Mouse (Mus musculus) C2C12 (cell line): Measurements from ENCODE around the gene Psmc1. TPM values are rescaled to one million over a fixed set of nuclear protein-coding genes. Genes with fewer than 3 reads are reported as not detected.
A peak's percentile ranks its signal among the peaks of the same experiment; 100 is the strongest.

ENCODE experiments used
- H3K27me3 ChIP-seq: one replicate; pipeline ENCODE4 v1.6.1; 2011; ENCODE audit not compliant: control insufficient read depth, insufficient read depth, insufficient read length
- H3K36me3 ChIP-seq: one replicate; pipeline ENCODE4 v1.6.1; 2011; ENCODE audit not compliant: control insufficient read depth, insufficient read depth
- H3K4me3 ChIP-seq: one replicate; pipeline ENCODE4 v1.5.1; 2011; ENCODE audit warnings: mild to moderate bottlenecking, control low read depth; ENCODE audit not compliant: poor library complexity, insufficient read depth, severe bottlenecking
- H3K79me2 ChIP-seq: one replicate; pipeline ENCODE4 v1.6.1; 2011; ENCODE audit not compliant: control insufficient read depth, insufficient read depth
- H3K79me3 ChIP-seq: one replicate; pipeline ENCODE4 v1.6.1; 2011; ENCODE audit warnings: low read depth, control low read depth
- H3ac ChIP-seq: one replicate; pipeline ENCODE3; 2011; ENCODE audit warnings: low read depth; ENCODE audit not compliant: control insufficient read depth, insufficient read length
- CEBPB ChIP-seq: IDR thresholded peaks from one replicate; pipeline ENCODE4 v1.6.1; 2011; ENCODE audit warnings: low read depth, mild to moderate bottlenecking, control low read depth, moderate library complexity
- CTCF ChIP-seq: IDR thresholded peaks from one replicate; pipeline ENCODE4 v1.5.1; 2011; ENCODE audit not compliant: control insufficient read depth, insufficient read depth, insufficient read length
- FOSL1 ChIP-seq: IDR thresholded peaks from one replicate; pipeline ENCODE4 v1.8.0; 2011; ENCODE audit warnings: mild to moderate bottlenecking, low read length; ENCODE audit not compliant: poor library complexity, insufficient read depth, severe bottlenecking
- MAX ChIP-seq: IDR thresholded peaks from one replicate; pipeline ENCODE4 v1.6.1; 2011; ENCODE audit warnings: mild to moderate bottlenecking, control low read depth
- MYOD1 ChIP-seq: IDR thresholded peaks from one replicate; pipeline ENCODE4 v1.6.1; 2011; ENCODE audit warnings: low read depth; ENCODE audit not compliant: control insufficient read depth, insufficient read length
- MYOG ChIP-seq: IDR thresholded peaks from one replicate; pipeline ENCODE4 v1.6.1; 2011; ENCODE audit not compliant: control insufficient read depth, insufficient read length; ENCODE audit errors: extremely low read depth
- USF1 ChIP-seq: IDR thresholded peaks from one replicate; pipeline ENCODE4 v1.6.1; 2011; ENCODE audit warnings: low read depth, mild to moderate bottlenecking, control low read depth, moderate library complexity
- long read RNA-seq, 2 experiments: library from polyadenylated mRNA; unstranded; transcript quantifications; one replicate each; pipeline ENCODE4 v2.0.0; 2019 to 2020
- polyA plus RNA-seq: library from polyadenylated mRNA; unstranded; fragments of >200 nt; fragmentation: generic; extraction: Trizol; gene quantifications from one replicate; pipeline ENCODE4 v1.2.1, GENCODE M21; 2012; ENCODE audit warnings: missing spikeins

The Psmc1 gene
- 192 TPM for polyA plus RNA-seq
- long read RNA-seq, experiment 1, transcript Psmc1-201 (11 exons, 1,591 nt): major isoform, 208 of 316 reads
- long read RNA-seq, experiment 1, transcript Psmc1-202 (3 exons, 381 nt): minor isoform, 7 of 316 reads
- long read RNA-seq, experiment 1, partial matches to known transcripts: 89 of 316 reads
- long read RNA-seq, experiment 1, other reads (novel, unspliced or antisense): 12 of 316 reads
- long read RNA-seq, experiment 2, transcript Psmc1-201 (11 exons, 1,591 nt): major isoform, 726 of 822 reads
- long read RNA-seq, experiment 2, partial matches to known transcripts: 62 of 822 reads
- long read RNA-seq, experiment 2, other reads (novel, unspliced or antisense): 34 of 822 reads

DNA sequence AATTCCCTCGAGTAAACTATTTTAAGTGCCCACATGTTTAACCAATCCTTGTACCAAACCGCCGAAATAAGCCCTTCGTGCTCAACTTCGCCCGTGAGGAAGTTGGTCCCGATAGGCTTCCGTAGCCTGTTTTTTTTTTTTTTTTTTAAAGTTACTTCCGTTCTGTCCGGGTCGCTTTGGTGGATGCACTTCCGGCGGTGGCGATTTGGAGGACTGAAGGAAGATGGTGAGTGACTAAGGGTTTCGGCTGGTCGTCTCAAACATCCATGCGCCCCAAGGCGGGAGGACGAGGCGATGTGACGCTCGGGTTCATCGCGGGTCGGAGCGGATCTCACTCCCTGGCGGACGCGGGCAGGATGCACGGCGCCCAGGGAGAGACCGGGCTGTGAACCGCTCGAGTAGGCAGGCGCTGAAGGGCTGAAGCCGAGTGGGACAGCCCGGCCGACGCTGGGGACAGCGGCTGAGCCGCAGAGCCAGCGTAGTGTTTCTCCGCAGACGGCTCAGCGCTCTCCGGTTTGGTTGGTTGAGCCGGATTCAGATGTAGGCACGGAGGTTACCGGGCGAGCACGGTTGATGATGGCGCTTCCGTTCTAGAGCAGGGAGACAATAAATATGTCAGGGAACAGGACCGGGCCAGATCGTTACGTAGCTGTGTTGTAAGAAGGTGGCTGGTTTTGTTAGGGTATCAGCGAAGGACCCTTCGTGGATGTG lies at the start of gene Psmc1:
Psmc1 (plus strand) TSS at position 169 of the 711 bp plus-strand sequence.
- Histone ChIP-seq H3K36me3 (peaks cover 37% of the 10 kb centered on the region), H3K4me3 (peak within 1 kb of the TSS; percentile 98)

DNA sequence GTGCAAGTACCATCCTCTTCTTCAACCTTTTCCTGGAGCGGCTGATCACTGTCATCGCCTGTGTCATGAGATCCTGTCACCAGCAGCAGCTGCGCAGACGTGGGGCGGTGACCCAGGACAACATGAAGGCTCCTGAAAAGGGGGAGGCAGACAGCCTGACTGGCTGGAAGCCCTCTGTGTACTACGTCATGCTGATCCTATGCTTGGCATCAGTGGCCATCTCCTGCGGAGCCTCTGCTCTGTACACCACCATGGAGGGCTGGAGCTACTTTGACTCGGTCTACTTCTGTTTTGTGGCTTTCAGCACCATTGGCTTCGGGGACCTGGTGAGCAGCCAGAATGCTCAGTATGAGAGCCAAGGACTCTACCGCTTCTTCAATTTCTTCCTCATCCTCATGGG lies 48.9 kb upstream of the Psmc1 start:
- no peak overlapping the region for H3ac ChIP-seq
- H3K4me3 ChIP-seq: no peak overlapping the region
- H3K79me2 ChIP-seq: no peaks in the 10 kb centered on the region
- no peaks in the 10 kb centered on the region for H3K79me3 ChIP-seq
- no peaks in the 10 kb centered on the region for H3K36me3 ChIP-seq
- peaks cover 36% of the 10 kb centered on the region for H3K27me3 ChIP-seq
- TF ChIP-seq CTCF: no peak
- no peak for TF ChIP-seq CEBPB
- TF ChIP-seq MYOD1: no peak
- no peak for TF ChIP-seq USF1
- no peak for TF ChIP-seq FOSL1
- TF ChIP-seq MAX: no peak
- no peak for TF ChIP-seq MYOG

More for the DNA sequence above, at the start of gene Psmc1:
- Histone ChIP-seq H3K79me3 (peaks cover 24% of the 10 kb centered on the region), H3ac (peak within 1 kb of the TSS; percentile 81), H3K79me2 (peaks cover 30% of the 10 kb centered on the region), H3K27me3 (no peaks in the 10 kb centered on the region)
- TF ChIP-seq CEBPB (no peak), MAX (peak; percentile 82)

DNA sequence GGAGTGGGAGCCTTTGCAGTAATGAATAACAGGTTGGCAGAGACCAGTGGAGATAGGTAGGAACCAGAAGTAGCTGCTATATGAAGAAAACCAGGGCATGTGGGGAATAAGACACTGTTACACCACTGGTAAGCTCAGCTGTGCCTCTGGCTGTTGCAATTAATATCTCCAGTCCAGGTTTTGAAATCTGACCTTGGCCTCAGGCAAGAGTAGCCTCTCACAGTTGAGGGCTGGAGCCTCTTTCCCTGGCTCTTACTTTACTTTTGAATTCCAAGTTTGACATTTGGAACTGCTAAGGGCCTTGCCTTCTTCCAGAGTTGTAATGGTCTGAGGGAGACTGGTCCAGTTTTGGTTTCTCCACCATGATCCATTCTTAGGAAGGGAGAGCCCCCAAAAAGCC lies 48.1 kb upstream of the Psmc1 start:
- Histone ChIP-seq H3K79me2 (no peaks in the 10 kb centered on the region), H3K27me3 (peaks cover 41% of the 10 kb centered on the region), H3K4me3 (no peak overlapping the region), H3ac (no peak overlapping the region), H3K79me3 (no peaks in the 10 kb centered on the region), H3K36me3 (no peaks in the 10 kb centered on the region)
- no peak for TF ChIP-seq CEBPB
- TF ChIP-seq MYOD1: no peak
- no peak for TF ChIP-seq FOSL1
- no peak for TF ChIP-seq USF1
- no peak for TF ChIP-seq MAX
- no peak for TF ChIP-seq MYOG
- TF ChIP-seq CTCF: no peak

DNA sequence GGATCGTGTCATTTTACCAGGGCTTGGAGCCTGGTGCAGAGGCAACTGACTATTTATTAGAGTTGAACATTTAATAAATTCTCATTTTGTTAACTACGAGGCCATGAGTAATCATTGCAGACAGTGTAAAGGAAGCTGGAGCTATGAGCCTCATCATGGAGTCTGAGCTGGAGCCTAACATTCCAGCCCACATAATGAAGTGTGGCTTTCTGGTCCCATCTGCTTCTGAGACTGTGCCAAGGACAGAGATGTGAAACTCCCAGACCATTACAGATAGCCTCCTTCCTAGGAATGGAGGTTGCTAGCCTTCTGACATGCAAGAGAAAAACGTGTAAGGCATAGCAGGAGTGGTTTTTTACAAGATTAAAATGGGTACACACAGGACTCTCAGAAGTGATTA lies 47.4 kb upstream of the Psmc1 start:
- H3K4me3 ChIP-seq: no peak overlapping the region
- H3K36me3 ChIP-seq: no peaks in the 10 kb centered on the region
- TF ChIP-seq CTCF: no peak
- peaks cover 46% of the 10 kb centered on the region for H3K27me3 ChIP-seq
- no peaks in the 10 kb centered on the region for H3K79me3 ChIP-seq
- H3ac ChIP-seq: no peak overlapping the region
- H3K79me2 ChIP-seq: no peaks in the 10 kb centered on the region

GRCm38 (mm10) chr12:100065109-100065508 lies 44.8 kb upstream of the Psmc1 start:
- Histone ChIP-seq H3K79me2 (no peaks in the 10 kb centered on the region), H3K79me3 (no peaks in the 10 kb centered on the region), H3ac (no peak overlapping the region), H3K27me3 (peaks cover 40% of the 10 kb centered on the region), H3K36me3 (no peaks in the 10 kb centered on the region), H3K4me3 (no peak overlapping the region)
- TF ChIP-seq CTCF (no peak), MYOG (no peak)

DNA sequence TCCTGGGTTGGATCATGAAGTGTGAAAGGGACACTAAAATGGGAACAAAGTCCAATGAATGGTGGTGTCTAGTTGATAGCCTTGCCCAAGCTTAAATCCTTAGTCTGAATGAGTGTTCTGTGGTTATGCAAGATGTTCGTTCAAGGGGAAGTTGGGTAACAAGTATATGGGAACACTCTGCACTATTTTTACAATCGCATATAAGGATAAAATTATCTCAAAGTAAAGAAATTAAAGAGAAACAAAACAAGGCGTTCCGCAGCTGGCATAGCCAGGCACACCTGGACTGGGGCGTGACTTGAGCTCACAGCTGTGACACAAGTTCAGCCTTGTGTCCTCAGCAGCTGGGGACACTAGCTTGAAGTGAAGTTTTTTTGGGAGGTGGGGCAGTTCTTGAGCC lies 42.5 kb upstream of the Psmc1 start:
- TF ChIP-seq FOSL1 (no peak), MAX (no peak), CTCF (no peak), MYOD1 (no peak), CEBPB (no peak), MYOG (no peak), USF1 (no peak)

More for the DNA sequence above, 42.5 kb upstream of the Psmc1 start:
- peaks cover 38% of the 10 kb centered on the region for H3K27me3 ChIP-seq
- H3K79me2 ChIP-seq: no peaks in the 10 kb centered on the region
- no peak overlapping the region for H3K4me3 ChIP-seq
- H3K79me3 ChIP-seq: no peaks in the 10 kb centered on the region
- H3ac ChIP-seq: no peak overlapping the region
- no peaks in the 10 kb centered on the region for H3K36me3 ChIP-seq
